Mouse (Mus musculus): Measurements from ENCODE around the gene Jsrp1.

DNA sequence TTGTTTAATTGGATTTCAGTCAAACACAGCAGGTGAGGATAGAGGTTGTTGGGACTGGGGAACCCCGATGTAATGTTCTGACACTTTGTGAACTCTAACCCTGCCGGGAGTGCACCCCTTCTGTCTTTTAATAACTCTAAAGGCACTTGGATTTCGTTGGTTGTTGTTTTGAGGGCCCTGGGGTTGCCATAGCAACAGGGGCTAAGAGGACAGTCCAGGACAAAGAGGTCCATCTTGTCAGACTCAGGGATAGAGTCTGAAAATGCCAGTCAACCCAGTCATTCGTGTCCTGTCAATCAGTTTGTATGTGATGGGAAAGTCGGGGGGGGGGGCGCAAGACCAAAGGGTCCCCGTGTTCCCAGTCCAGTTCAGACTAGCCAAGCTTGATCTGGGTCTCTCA, 19.5 kb upstream of the Jsrp1 start:
- TF ChIP-seq CTCF (IDR thresholded peaks at IDR 0.05) = no peak
- TF ChIP-seq EP300 (IDR thresholded peaks at IDR 0.05) = no peak
